Mouse (Mus musculus): ENCODE results near the gene Mog.

GRCm38 (mm10) chr17:36998477-36998876 is 24.7 kb downstream of the Mog start:
- TF ChIP-seq CTCF (IDR thresholded peaks at IDR 0.05; ENCODE audit: low read depth) (no peak), EP300 (optimal IDR thresholded peaks at IDR 0.05) (no peak)

Data from stomach, postnatal 0 days (tissue).